Mouse (Mus musculus): ENCODE measurements at regions not wholly inside any gene's neighbourhood (a gene's known extent, or its start where the extent isn't known, plus 50 kb on each side); places are given as distances from the start of the nearest gene placed in this dataset.

DNA sequence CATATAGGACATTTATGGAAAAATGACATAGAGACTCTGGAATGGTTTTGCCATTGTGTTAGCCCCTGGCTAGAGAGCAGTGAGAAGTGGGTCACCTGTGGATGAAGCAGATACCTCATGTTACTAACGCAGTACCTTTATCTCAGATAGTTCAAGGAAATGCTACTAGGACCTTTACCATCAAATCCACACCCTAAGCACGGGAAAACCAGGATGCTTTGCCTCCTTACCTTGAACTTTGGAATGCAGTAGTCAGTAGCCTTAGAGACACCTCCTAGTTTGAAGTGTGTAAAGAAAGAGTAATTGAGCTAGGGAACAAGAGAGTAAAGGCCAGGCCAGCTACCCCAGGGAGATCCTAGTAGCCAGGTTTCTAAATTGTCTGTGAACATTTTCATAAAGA is 435.0 kb downstream of the Efnb2 start:
- no peak for ATAC-seq (ENCODE audit: insufficient number of reproducible peaks, low FRiP score, low TSS enrichment)

DNA sequence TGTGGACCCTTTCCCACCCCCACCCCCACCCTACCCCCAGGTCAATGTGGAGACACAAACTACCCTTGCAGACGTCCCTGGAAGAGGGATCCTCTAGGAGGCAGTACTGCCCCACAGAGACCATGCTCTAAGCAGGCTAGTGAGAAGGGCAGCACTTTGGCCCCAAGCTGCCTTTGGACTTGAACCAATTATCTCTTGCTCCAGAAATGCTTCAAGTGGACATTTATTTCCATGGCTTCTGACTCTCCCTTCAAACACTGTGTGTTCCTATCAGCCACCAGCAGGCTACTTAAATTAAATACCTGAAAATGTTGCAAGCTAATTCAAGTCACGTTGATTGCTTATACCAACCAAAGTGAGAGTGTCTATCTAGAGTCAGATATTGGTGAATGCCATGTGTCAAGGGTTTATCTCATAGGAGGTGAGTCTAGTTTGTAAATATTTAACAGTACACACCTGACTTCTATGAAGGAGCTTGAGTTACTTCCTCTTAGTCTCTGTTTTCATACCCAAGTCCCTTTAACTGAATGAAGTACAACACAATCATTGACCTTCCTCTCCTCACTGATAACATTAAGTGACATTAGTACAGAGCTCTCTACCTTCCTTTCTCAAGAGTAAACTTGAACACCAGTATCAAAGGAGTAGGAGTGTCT is 435.7 kb downstream of the Efnb2 start:
- ATAC-seq (ENCODE audit: insufficient number of reproducible peaks, low FRiP score, low TSS enrichment): 0 out of 2 replicates have a peak, but pooled peaks have one; percentile 17

- ATAC-seq (ENCODE audit: insufficient number of reproducible peaks, low FRiP score, low TSS enrichment): no peak
Observed at GRCm38 (mm10) chr8:8220395-8221031, 440.5 kb downstream of the Efnb2 start.

- ATAC-seq (ENCODE audit: insufficient number of reproducible peaks, low FRiP score, low TSS enrichment): no peak
Observed at GRCm38 (mm10) chr8:8219701-8220394, 441.2 kb downstream of the Efnb2 start.

GRCm38 (mm10) chr8:8193036-8193435 is 468.0 kb downstream of the Efnb2 start:
- ATAC-seq (ENCODE audit: insufficient number of reproducible peaks, low FRiP score, low TSS enrichment): no peak

DNA sequence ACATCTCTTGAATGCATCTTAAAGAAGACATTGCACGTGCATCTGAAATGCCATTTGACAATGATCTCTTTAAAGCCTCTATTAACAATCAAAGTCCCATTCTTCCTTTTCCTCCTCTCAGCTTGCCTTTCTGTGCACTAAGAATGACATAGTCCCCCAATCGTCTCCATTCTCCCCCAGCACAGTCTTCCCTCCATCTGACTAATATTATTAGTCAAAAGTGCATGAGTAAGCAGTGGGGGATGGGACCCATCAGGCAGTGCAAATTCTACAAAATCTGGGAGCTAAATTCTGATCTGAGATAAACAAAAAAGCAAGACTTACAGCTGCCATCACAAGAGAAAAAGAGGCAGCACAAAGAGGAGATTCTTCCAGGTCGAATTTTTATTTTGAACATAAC is 475.0 kb downstream of the Efnb2 start:
- ATAC-seq (ENCODE audit: insufficient number of reproducible peaks, low FRiP score, low TSS enrichment): no peak

DNA sequence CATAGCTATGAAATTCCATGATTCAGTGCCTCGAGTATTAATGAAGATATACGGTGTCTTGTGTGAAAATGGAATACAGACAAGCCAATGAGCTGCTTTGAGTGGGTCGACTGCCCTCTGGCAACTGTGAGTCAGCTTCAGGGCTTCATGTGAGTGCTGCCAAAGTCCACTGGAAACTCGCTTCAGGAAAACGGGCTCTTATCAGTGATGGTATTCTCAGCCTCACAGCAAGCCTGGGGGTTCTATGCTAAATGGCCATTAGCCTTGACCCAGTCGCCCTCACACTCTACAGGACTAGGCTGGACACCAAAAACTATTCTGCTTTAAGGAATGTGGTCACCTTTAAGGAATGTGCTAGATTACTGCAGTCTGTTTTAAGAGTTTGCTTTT is 477.8 kb downstream of the Efnb2 start:
- ATAC-seq (ENCODE audit: insufficient number of reproducible peaks, low FRiP score, low TSS enrichment): no peak

- ATAC-seq (ENCODE audit: insufficient number of reproducible peaks, low FRiP score, low TSS enrichment): no peak
Observed at GRCm38 (mm10) chr8:8182616-8183232, 478.3 kb downstream of the Efnb2 start.

DNA sequence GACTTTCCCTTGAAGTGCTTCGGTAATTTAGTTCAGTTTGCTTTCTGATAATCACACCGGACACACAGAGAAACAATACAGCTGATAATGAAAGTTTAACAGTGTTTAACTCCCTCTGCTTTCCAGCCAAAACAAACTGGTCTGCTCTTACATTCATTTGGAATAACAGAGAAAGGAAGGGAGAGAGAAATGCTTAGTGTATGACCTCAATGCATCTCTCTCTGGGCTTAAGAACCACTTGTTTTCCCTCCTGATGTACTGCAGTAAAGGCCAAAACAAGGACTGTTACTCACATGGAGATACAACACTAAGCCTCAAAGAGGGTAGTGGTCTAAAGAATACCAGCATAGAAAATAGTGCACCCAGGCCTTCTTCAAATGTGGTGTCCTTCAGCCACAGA is 478.9 kb downstream of the Efnb2 start:
- no peak for ATAC-seq (ENCODE audit: insufficient number of reproducible peaks, low FRiP score, low TSS enrichment)

DNA sequence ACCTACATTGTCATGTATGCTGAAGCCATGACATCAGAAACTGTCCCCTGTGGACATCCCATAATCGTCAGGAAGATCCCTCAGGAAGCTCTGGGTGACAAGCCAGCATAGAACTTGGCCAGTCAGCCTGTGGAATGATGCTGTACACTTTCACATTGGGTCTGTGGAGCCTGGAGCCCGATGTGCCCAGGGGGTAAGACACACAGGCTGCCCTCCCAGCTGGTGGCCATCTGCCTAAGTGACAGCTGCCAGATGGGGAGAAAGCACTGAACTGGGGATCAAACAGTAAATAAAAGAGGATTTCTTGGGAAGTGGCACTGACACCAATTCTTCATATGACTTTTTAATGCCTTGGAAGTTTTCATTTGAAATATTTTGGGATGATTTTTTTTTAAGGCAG is 486.8 kb downstream of the Efnb2 start:
- no peak for ATAC-seq (ENCODE audit: insufficient number of reproducible peaks, low FRiP score, low TSS enrichment)

- ATAC-seq (ENCODE audit: insufficient number of reproducible peaks, low FRiP score, low TSS enrichment): no peak
Observed at GRCm38 (mm10) chr8:8168674-8169073, 492.4 kb downstream of the Efnb2 start.

GRCm38 (mm10) chr8:8168250-8168649 is 492.8 kb downstream of the Efnb2 start:
- ATAC-seq (ENCODE audit: insufficient number of reproducible peaks, low FRiP score, low TSS enrichment): no peak

DNA sequence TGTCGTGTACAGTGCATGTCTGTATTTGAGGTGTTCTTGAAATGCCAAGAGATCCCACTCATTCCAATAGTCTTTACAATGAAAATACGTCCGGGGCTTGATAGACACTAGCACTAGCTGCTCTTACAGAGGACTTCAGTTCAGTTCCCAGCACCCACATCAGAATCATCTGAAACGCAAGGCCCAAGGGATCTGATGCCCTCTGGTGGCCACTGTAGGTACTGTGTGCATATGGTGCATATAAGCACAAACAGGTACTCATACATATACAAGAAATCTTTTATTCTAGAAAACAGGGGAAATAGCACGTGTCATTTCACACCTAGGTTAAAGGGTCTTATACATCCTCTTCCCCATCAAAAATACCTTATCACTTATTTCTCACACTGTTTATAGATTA is 513.5 kb downstream of the Efnb2 start:
- ATAC-seq (ENCODE audit: insufficient number of reproducible peaks, low FRiP score, low TSS enrichment): no peak

GRCm38 (mm10) chr8:8142933-8143495 is 518.0 kb downstream of the Efnb2 start:
- ATAC-seq (ENCODE audit: insufficient number of reproducible peaks, low FRiP score, low TSS enrichment): no peak

DNA sequence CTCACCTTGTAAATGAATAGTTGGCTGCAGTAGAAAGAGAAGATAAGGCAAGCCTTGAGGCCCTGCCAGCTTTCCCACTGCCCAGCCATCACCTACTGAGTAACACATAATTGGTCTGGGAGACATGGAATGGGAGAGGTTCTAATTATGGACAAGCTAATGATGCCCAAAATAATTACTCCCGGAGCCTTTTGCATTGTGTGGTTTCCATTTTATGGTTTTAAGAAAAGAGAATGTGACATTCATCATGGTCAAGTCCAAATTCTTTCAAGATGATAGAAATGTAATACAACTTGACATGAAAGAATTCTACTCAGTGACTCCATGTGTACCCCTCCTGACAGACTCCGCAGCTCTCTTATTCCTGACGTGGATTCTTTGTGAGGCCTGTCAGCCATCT is 518.6 kb downstream of the Efnb2 start:
- no peak for ATAC-seq (ENCODE audit: insufficient number of reproducible peaks, low FRiP score, low TSS enrichment)

DNA sequence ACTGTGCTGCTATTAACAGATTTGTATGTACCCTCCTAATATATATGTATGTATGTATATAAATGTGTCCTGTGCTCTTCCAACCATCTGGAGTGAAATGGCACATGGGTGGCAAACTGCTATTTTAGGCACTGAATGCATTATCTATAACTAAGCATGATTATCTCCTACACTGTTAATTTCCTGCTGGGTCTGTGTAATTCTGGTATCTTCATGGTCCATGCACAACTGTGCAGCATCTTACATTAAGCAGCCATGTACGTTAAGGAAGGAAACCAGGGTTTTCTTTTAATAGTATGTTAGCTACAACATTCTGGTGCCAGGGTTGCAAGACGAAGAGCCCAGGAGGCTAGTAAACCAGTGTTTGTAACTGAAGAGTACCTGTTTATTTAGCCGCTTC is 521.3 kb downstream of the Efnb2 start:
- no peak for ATAC-seq (ENCODE audit: insufficient number of reproducible peaks, low FRiP score, low TSS enrichment)

DNA sequence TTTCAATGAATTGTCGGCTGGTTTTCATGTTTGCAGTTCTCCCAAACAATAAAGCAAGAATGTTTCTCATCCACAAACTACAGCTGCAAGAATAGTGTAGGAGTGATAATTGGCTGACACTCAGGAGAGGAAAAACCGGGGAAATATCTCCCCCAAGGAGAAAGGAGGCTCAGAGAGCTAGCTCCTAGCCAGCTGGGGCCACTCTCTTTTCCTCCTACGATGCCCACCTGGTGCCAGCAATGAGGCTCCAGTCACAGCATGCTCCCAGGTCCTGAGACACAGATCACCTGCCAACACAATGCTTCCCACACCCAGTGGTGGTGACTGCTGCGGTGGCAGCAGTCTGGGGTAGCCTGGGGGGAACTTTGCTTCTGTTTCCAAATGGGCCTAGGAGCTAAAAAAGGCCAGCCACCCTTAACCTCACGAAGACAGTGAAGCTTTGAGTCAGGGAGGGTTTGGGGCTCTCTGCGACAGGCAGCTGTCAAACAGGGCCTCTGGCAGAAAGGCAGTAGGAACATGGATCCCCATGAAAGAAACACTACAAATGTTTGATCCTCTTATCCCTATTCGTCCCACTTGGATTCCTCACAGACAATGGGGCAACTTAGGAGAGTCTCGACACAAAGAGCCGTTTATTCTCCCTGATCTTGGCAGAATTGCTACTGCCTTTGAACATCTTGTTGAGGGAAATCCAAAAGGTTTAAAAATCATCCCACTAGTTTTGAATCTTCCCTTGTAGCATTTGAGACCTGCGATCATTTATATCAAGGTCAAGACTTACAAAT is 527.8 kb downstream of the Efnb2 start:
- ATAC-seq (ENCODE audit: insufficient number of reproducible peaks, low FRiP score, low TSS enrichment): no peak

- ATAC-seq (ENCODE audit: insufficient number of reproducible peaks, low FRiP score, low TSS enrichment): no peak
Observed at GRCm38 (mm10) chr8:8131961-8132376, 529.1 kb downstream of the Efnb2 start.

GRCm38 (mm10) chr8:8130806-8131205 is 530.2 kb downstream of the Efnb2 start:
- ATAC-seq (ENCODE audit: insufficient number of reproducible peaks, low FRiP score, low TSS enrichment): no peak

Measured in cerebellum, adult (tissue).